Mouse (Mus musculus) adrenal gland (tissue): ENCODE measurements at regions not wholly inside any gene's neighbourhood (a gene's known extent, or its start where the extent isn't known, plus 50 kb on each side); places are given as distances from the start of the nearest gene placed in this dataset.

Experiments
- intact Hi-C: fragments of 180-260 bp; cut with DNase I; formaldehyde crosslinking; loops from one replicate; pipeline ENCODE4 v1.15.1; 2025

DNA sequence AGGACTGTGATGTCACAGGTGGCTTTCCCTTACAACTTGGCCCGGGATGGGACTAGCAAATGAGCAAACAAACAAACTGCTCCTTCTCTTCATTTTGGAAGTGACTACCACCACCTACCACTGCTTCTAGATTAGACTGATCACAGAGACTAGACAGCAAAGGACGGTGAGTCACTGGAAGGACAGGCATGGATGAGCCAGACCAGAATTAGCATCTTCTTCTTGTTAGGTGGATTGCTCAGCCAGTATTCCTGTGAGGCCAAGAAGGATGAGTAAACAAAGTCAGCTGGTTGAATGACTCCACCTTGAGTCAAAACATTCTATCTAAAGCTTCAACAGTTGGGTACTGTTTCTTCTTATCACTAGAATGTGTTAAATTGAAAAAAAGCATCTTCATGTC, 385.1 kb upstream of the Mon1b start:
- intact Hi-C loops = no loop called here

DNA sequence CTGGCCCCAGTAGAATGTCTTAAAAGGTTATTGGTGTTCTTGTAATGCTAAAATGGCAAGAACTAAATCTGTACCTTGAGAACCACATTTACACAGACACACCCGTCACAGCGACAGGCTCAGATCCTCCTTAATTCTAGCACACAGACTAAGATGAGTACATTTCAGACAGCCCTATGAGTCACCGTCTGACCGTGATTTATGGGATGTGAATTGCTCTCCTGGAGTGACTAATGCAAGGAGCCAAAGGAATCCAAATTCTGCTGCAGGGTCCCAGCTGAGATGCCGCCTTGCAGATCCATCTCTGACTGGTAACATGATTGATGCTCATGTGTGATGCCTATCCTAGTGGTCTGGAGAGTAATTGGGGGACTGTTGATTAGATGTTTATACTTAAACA, 381.3 kb upstream of the Mon1b start:
- intact Hi-C loops = no loop called here

- intact Hi-C loops = no loop called here
Measured at GRCm38 (mm10) chr8:113259477-113259876, 375.9 kb upstream of the Mon1b start.

GRCm38 (mm10) chr8:113263296-113263695, 372.1 kb upstream of the Mon1b start:
- intact Hi-C loops = no loop called here

DNA sequence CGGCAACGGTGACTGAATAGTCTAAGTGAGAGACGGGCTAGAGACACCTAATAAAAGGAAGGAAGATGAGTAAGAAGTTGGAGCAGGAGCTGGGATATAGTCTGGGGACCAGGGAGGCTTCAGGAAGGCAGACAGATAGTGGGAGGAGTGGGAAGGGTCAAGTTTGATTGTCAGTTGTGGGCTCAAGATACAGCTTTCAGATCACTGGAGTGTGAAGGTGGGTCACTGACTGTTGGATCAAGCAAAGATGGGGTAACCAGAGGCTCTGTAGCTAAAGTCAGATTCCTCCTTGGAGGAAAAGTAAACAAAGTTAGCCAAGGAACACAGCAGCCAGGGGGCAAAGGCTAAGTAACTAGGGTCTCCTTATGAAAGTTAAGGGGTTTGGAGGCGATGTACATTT, 364.1 kb upstream of the Mon1b start:
- intact Hi-C loops = no loop called here

- intact Hi-C loops = no loop called here
Measured at GRCm38 (mm10) chr8:113300273-113300843, 335.0 kb upstream of the Mon1b start.

DNA sequence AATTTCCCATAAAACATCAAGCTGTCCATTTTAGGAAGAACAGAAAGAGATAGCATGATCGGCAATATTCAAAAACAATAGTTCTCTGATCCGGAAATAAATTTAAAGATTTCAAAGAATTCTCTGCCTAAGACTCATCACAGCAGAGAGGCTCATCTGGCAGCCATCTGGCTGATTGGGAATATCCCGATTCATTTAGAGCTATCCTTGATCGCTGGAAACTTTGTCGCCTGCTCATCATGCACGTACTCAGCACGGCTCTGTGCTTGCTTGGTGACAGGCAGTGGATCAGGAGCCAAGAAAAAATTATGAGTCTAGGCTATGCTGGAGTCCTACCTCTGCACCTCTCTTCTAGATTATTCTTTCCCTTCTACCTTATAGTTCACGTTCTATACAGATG, 332.0 kb upstream of the Mon1b start:
- intact Hi-C loops = no loop called here

- intact Hi-C loops = no loop called here
Measured at GRCm38 (mm10) chr8:113317169-113317568, 318.2 kb upstream of the Mon1b start.

GRCm38 (mm10) chr8:113331576-113331975, 303.8 kb upstream of the Mon1b start:
- intact Hi-C loops = no loop called here

DNA sequence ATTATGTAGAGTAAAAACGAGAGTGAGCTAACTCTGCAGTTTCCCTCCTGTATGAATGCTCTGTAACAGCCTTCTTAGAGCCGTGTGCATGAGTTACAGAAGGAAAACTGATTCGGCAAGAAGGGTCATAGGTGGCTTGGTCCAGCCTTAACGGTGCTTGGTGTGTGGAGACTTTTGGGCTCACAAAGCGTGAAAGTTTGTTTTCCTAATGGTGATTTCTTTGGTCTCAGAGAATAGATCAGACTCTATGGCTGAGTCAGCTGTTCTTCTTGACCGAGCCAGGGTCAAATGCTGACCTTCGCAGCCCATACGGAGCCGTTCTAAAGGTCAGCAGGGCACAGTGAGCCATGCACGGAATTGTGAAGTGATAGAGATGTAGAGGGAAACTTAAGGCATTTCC, 294.1 kb upstream of the Mon1b start:
- intact Hi-C loops = no loop called here

- intact Hi-C loops = loop anchor here (5.0 kb wide), 1 partner anchor 220 kb away; no protein-coding TSS in a partner anchor
Measured at GRCm38 (mm10) chr8:113361900-113362299, 273.5 kb upstream of the Mon1b start.

DNA sequence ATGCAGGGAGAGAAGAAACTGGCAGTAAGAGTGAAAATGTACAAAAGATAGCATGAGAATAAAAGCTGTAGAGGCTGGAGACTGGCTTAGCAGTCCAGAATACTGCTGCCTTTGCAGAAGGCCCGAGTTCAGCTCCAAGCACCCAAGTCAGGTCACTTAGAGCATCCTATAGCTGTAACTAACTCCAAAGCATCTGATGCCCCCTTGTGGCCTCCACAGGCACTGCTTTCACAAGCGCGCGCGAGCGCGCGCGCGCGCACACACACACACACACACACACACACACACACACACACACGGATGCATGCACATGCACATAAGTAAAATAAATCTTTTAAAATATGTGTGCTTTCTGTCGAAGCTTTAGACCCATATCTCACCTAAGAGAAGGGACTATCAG, 271.2 kb upstream of the Mon1b start:
- intact Hi-C loops = loop anchor here (5.0 kb wide), 1 partner anchor 218 kb away; no protein-coding TSS in a partner anchor

GRCm38 (mm10) chr8:113383517-113383916, 251.9 kb upstream of the Mon1b start:
- intact Hi-C loops = no loop called here

- intact Hi-C loops = no loop called here
Measured at GRCm38 (mm10) chr8:113383974-113384373, 251.4 kb upstream of the Mon1b start.

DNA sequence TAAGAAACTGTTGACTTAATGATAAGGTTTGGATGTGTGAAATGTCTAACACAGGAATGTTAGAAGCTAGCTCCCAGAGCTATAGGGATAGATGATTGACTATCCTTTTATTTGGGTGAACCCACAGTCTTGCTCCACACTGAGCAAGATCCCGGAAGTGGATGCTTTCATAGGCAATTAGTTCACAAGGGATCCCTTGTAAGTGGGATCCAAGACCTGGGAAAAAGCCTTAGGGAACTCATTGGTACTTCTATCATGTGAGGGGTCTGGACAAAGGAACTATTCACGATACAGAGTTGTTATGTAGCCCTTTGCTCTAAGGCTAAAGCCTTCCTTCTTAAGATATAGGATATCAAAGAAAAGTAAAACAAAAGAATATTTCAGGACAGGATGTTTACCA, 245.9 kb upstream of the Mon1b start:
- intact Hi-C loops = no loop called here

GRCm38 (mm10) chr8:113390038-113390437, 245.3 kb upstream of the Mon1b start:
- intact Hi-C loops = no loop called here

DNA sequence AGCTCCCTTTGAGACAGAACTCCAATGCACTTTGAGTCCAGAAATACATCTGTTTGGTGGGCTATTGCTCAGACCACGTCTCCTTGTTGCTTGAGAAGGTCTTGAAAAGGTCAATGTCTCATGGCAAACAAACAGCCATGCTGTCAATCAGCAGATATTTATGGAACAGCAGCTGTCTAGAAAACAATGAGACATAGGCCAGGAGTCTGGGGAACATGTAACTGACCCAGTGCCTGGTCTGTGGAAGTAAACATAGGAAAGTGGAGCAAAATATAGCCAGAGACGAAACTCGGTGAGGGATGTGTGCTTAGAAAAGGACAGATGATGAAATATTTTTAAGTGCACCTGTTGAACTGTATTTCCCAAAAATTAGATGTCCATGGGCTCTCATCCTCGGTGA, 241.1 kb upstream of the Mon1b start:
- intact Hi-C loops = no loop called here

- intact Hi-C loops = no loop called here
Measured at GRCm38 (mm10) chr8:113405158-113405557, 230.2 kb upstream of the Mon1b start.

GRCm38 (mm10) chr8:113419352-113419751, 216.0 kb upstream of the Mon1b start:
- intact Hi-C loops = no loop called here

GRCm38 (mm10) chr8:113422651-113423050, 212.7 kb upstream of the Mon1b start:
- intact Hi-C loops = no loop called here

GRCm38 (mm10) chr8:113439088-113439487, 196.3 kb upstream of the Mon1b start:
- intact Hi-C loops = no loop called here

- intact Hi-C loops = no loop called here
Measured at GRCm38 (mm10) chr8:113454022-113454421, 181.4 kb upstream of the Mon1b start.

GRCm38 (mm10) chr8:113464625-113465024, 170.8 kb upstream of the Mon1b start:
- intact Hi-C loops = no loop called here

- intact Hi-C loops = no loop called here
Measured at GRCm38 (mm10) chr8:113465156-113465555, 170.2 kb upstream of the Mon1b start.
